Mouse (Mus musculus) heart, postnatal 0 days (tissue): ENCODE results near the gene Slx4ip. TPM values are rescaled to one million over a fixed set of nuclear protein-coding genes. Genes with fewer than 3 reads are reported as not detected.

Source experiments
- ATAC-seq: fragments of 200-750 bp; cut with Nextera tagmentation; 2 replicates; pipeline ENCODE4 v1.8.0; 2017; ENCODE audit warnings: low read depth, moderate number of reproducible peaks, moderate library complexity; ENCODE audit not compliant: insufficient read depth
- DNase-seq: peaks from one replicate; pipeline ENCODE4 v3.0.0-alpha.2; 2016; ENCODE audit warnings: low spot score
- H3K27ac ChIP-seq: fragments of 300-500 bp; sonication (generic); 2 replicates; pipeline ENCODE4 v1.5.1; 2014; ENCODE audit warnings: low read depth, mild to moderate bottlenecking
- H3K27me3 ChIP-seq: fragments of 300-500 bp; sonication (generic); 2 replicates; pipeline ENCODE4 v1.6.1; 2014; ENCODE audit warnings: low read length, mixed read lengths; ENCODE audit not compliant: control insufficient read depth, insufficient read depth
- H3K36me3 ChIP-seq: fragments of 300-500 bp; sonication (generic); replicated peaks from 2 replicates; pipeline ENCODE4 v1.6.1; 2014; ENCODE audit warnings: low read length, mixed read lengths; ENCODE audit not compliant: control insufficient read depth, insufficient read depth
- H3K4me1 ChIP-seq: fragments of 300-500 bp; sonication (generic); 2 replicates; pipeline ENCODE4 v1.6.1; 2014; ENCODE audit warnings: antibody characterized with exemption; ENCODE audit not compliant: control insufficient read depth, insufficient read depth
- H3K4me2 ChIP-seq: fragments of 300-500 bp; sonication (generic); 2 replicates; pipeline ENCODE4 v1.6.1; 2014; ENCODE audit warnings: low read depth, mild to moderate bottlenecking, low read length, moderate library complexity
- H3K4me3 ChIP-seq: fragments of 300-500 bp; sonication (generic); 2 replicates; pipeline ENCODE4 v1.5.1; 2014; ENCODE audit warnings: low read depth, low read length
- H3K9ac ChIP-seq: fragments of 300-500 bp; sonication (generic); replicated peaks from 2 replicates; pipeline ENCODE4 v1.6.1; 2014; ENCODE audit warnings: low read depth, low read length, mixed read lengths
- H3K9me3 ChIP-seq: fragments of 300-500 bp; sonication (generic); replicated peaks from 2 replicates; pipeline ENCODE4 v1.6.1; 2016; ENCODE audit warnings: low read length; ENCODE audit not compliant: control insufficient read depth
- CTCF ChIP-seq: IDR thresholded peaks from 2 replicates; pipeline ENCODE4 v1.5.1; 2016; ENCODE audit warnings: antibody characterized with exemption, control low read depth, low read depth
- EP300 ChIP-seq: IDR thresholded peaks from 2 replicates; pipeline ENCODE4 v1.6.1; 2016; ENCODE audit warnings: antibody characterized with exemption, low read depth
- WGBS: fragments of 180-500 bp; shearing (Covaris S2); extraction: QIAGEN DNeasy Blood & Tissue Kit; methylation state at CpG from one replicate; pipeline ENCODE4 v1.1.7; 2014; 5-methylcytosine and 5-hydroxymethylcytosine counted together
- polyA plus RNA-seq: library from polyadenylated mRNA; unstranded; fragments of >200 nt; fragmentation: Nextera tagmentation; extraction: Ambion mirVana; gene quantifications from 2 replicates; pipeline ENCODE4 v1.2.1, GENCODE M21; 2015
- total RNA-seq: library from RNA; depleted of rRNA; stranded (reverse); fragments of >200 nt; gene quantifications from 2 replicates; pipeline ENCODE4 v1.2.3, GENCODE M21; 2014; ENCODE audit warnings: low replicate concordance

The Slx4ip gene
- total and polyA plus RNA-seq, 2 experiments from 2014 or later = 1.2 to 2.1 TPM

- DNase-seq = no peak
- Histone ChIP-seq H3K27me3 (no peaks in the 10 kb centered on the region), H3K4me3 (no peak overlapping the region), H3K9ac (no peak overlapping the region), H3K36me3 (no peaks in the 10 kb centered on the region), H3K4me1 (no peaks in the 10 kb centered on the region), H3K9me3 (no peaks in the 10 kb centered on the region), H3K4me2 (no peak overlapping the region), H3K27ac (no peak overlapping the region)
- TF ChIP-seq CTCF = no peak
- TF ChIP-seq EP300 = no peak
- 66% methylated on average over 16 of the region's 16 CpGs for WGBS
- ATAC-seq = no peak
These were observed 182.7 kb downstream of the Slx4ip start for GRCm38 (mm10) chr2:137073473-137074312.

GRCm38 (mm10) chr2:137074313-137074620 is 183.2 kb downstream of the Slx4ip start:
- no peaks in the 10 kb centered on the region for H3K9me3 ChIP-seq
- no peak overlapping the region for H3K4me3 ChIP-seq
- TF ChIP-seq EP300 (no peak), CTCF (no peak)
- no peaks in the 10 kb centered on the region for H3K4me1 ChIP-seq
- ATAC-seq (no peak), DNase-seq (no peak)
- no peak overlapping the region for H3K4me2 ChIP-seq
- H3K9ac ChIP-seq = no peak overlapping the region
- H3K27me3 ChIP-seq = no peaks in the 10 kb centered on the region
- no peaks in the 10 kb centered on the region for H3K36me3 ChIP-seq
- H3K27ac ChIP-seq = no peak overlapping the region
- WGBS = 71% methylated on average over 1 of the region's 2 CpGs

- Histone ChIP-seq H3K4me1 (peaks cover 17% of the 10 kb centered on the region), H3K27me3 (no peaks in the 10 kb centered on the region), H3K4me2 (no peak overlapping the region), H3K27ac (no peak overlapping the region), H3K9ac (no peak overlapping the region), H3K36me3 (peaks cover 14% of the 10 kb centered on the region), H3K4me3 (no peak overlapping the region), H3K9me3 (no peaks in the 10 kb centered on the region)
- TF ChIP-seq EP300 (no peak), CTCF (no peak)
- WGBS = 65% methylated on average over 4 of the region's 4 CpGs
- ATAC-seq (no peak), DNase-seq (no peak)
These were observed 187.8 kb downstream of the Slx4ip start for GRCm38 (mm10) chr2:137078771-137079170.

- ATAC-seq = no peak
- no peaks in the 10 kb centered on the region for H3K9me3 ChIP-seq
- no peak overlapping the region for H3K9ac ChIP-seq
- H3K4me1 ChIP-seq = peaks cover 17% of the 10 kb centered on the region
- no peak overlapping the region for H3K4me3 ChIP-seq
- H3K4me2 ChIP-seq = no peak overlapping the region
- peaks cover 24% of the 10 kb centered on the region for H3K36me3 ChIP-seq
- TF ChIP-seq EP300 = no peak
- TF ChIP-seq CTCF = no peak
- WGBS = 24% methylated on average over 10 of the region's 10 CpGs
- H3K27me3 ChIP-seq = no peaks in the 10 kb centered on the region
- peak overlapping the region; percentile 15; the same call in 1 of the 2 replicates for H3K27ac ChIP-seq
- no peak for DNase-seq
These were observed 188.8 kb downstream of the Slx4ip start for GRCm38 (mm10) chr2:137079721-137080320.

GRCm38 (mm10) chr2:137080468-137080867 is 189.4 kb downstream of the Slx4ip start:
- TF ChIP-seq CTCF (no peak), EP300 (no peak)
- 35% methylated on average over 6 of the region's 6 CpGs for WGBS
- no peak overlapping the region for H3K27ac ChIP-seq
- H3K36me3 ChIP-seq = peaks cover 30% of the 10 kb centered on the region
- ATAC-seq (no peak), DNase-seq (no peak)
- H3K9me3 ChIP-seq = no peaks in the 10 kb centered on the region
- no peak overlapping the region for H3K4me2 ChIP-seq
- H3K27me3 ChIP-seq = no peaks in the 10 kb centered on the region
- H3K4me1 ChIP-seq = peaks cover 17% of the 10 kb centered on the region
- H3K4me3 ChIP-seq = no peak overlapping the region
- no peak overlapping the region for H3K9ac ChIP-seq
